In genomic region chr8:79117711-79118110, GRCm38 (mm10) we compare ENCODE assay signal across 17 mouse cellular contexts.
DNase-seq lines count a peak whose midpoint lies in the region; ATAC-seq lines count a peak whose summit lies in the region.
"Had no signal": no experiment of that assay in that cellular context is flagged by ENCODE, and none has a peak within 500 bp of the region (broad histone marks: within the 10 kb centered on the region; RNA-seq: fewer than 3 reads in every experiment).

No protein-coding gene starts in this region.

- peak; percentile 22 for DNase-seq in adrenal gland, postnatal 14 days
- DNase-seq in adrenal gland, adult 18-20 months (ENCODE audit: low spot score in 2 of 2) = no peak
- no peak for DNase-seq in heart, postnatal 14 days
- DNase-seq in 416B (ENCODE audit: low read depth) (peak; percentile 55), ZHBTc4 (ENCODE audit: low read depth, low spot score) (peak; percentile 57)
- DNase-seq in gastrocnemius, postnatal 10 days = no peak
- DNase-seq: cerebellum, adult 11 months; cerebellum, adult 8-10 months; cerebellum, postnatal 25 days; heart, adult 2 months had no signal

- no peak overlapping the region for H3K4me3 ChIP-seq in heart, embryonic 16.5 days (ENCODE audit: low read length)
- H3K4me3 ChIP-seq: embryonic facial prominence, embryonic 12.5 days; forebrain, embryonic 15.5 days; heart, adult 2 months; hindbrain, embryonic 10.5 days; intestine, embryonic 15.5 days had no signal

- 59% methylated on average over 7 of the region's 7 CpGs for WGBS in heart, embryonic 16.5 days

- H3K27ac ChIP-seq in heart, embryonic 16.5 days (ENCODE audit: low read length) = no peak overlapping the region
- H3K27ac ChIP-seq: embryonic facial prominence, embryonic 12.5 days; forebrain, embryonic 15.5 days; heart, adult 2 months; hindbrain, embryonic 10.5 days; hindbrain, embryonic 14.5 days; intestine, embryonic 15.5 days had no signal

- peaks cover 22% of the 10 kb centered on the region for H3K36me3 ChIP-seq in heart, embryonic 16.5 days (ENCODE audit: control insufficient read depth, insufficient read depth)

- no peak overlapping the region for H3K4me2 ChIP-seq in heart, embryonic 16.5 days (ENCODE audit: low read depth, low read length)
- H3K4me2 ChIP-seq: embryonic facial prominence, embryonic 12.5 days; forebrain, embryonic 15.5 days; hindbrain, embryonic 14.5 days; intestine, embryonic 15.5 days had no signal

- no peaks in the 10 kb centered on the region for H3K9me3 ChIP-seq in heart, embryonic 16.5 days (replicated peaks; ENCODE audit: control insufficient read depth, low read length)
- H3K9me3 ChIP-seq: embryonic facial prominence, embryonic 12.5 days; forebrain, embryonic 15.5 days; hindbrain, embryonic 10.5 days; intestine, embryonic 15.5 days had no signal

- ATAC-seq in heart, embryonic 16.5 days (replicated peaks; ENCODE audit: extremely low read depth, insufficient read depth, low FRiP score) = 0 out of 2 replicates have a peak, but pooled peaks have one; percentile 23
- ATAC-seq: forebrain, embryonic 15.5 days; intestine, embryonic 15.5 days had no signal

- intact Hi-C loops in heart, postnatal 14 days (cut with DNase I) = no loop called here

- no peak overlapping the region for H3K9ac ChIP-seq in heart, embryonic 16.5 days (ENCODE audit: low read length)
- H3K9ac ChIP-seq: embryonic facial prominence, embryonic 12.5 days; forebrain, embryonic 15.5 days; hindbrain, embryonic 14.5 days; intestine, embryonic 15.5 days had no signal

- peaks cover 6% of the 10 kb centered on the region for H3K4me1 ChIP-seq in heart, embryonic 16.5 days (ENCODE audit: control insufficient read depth, insufficient read depth, low read length)
- H3K4me1 ChIP-seq: embryonic facial prominence, embryonic 12.5 days; forebrain, embryonic 15.5 days; intestine, embryonic 15.5 days had no signal

- no peaks in the 10 kb centered on the region for H3K27me3 ChIP-seq in heart, embryonic 16.5 days (ENCODE audit: control insufficient read depth, insufficient read depth, low read length)
- H3K27me3 ChIP-seq: CH12.LX; embryonic facial prominence, embryonic 12.5 days; forebrain, embryonic 15.5 days; intestine, embryonic 15.5 days had no signal

Comparison
In these comparisons a context has a peak if more than half of its experiments do, and no peak if none do; other contexts are left out.
1. DNase-seq: peak in adrenal gland, postnatal 14 days (single experiment), 416B (single experiment) and ZHBTc4 (single experiment); none in adrenal gland, adult 18-20 months (0 of 2), heart, postnatal 14 days (0 of 2) and gastrocnemius, postnatal 10 days (single experiment).